Mouse (Mus musculus): ENCODE results near the gene Trmt1.

DNA sequence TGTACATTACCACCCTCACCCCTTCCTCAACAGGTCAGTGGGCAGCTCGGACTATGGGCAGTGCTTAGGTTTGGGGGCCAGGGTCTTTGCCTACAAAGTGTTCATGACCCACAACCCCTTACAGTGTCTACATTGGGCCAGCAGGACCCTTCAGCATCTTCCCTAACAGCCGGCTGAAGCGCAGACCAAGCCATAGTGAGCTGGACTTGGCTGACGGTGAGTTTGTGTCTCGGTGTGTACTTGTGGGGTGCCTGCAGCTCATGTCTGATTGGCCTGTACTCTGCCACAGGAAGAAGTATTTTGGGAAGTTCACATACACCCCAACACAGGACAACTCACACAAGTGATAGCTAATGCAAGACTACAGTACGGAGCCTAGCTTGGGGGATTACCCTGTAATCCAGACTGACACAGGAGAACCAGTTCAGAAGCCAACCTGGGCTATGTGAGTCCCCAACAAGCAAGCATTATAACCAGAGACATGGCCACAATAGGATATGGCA is 16.9 kb downstream of the Trmt1 start:
- TF ChIP-seq CTCF (IDR thresholded peaks at IDR 0.05; ENCODE audit: low read depth, low read length) = no peak
- no peak for TF ChIP-seq POLR2A (IDR thresholded peaks at IDR 0.05; ENCODE audit: extremely low read depth, insufficient read depth, low read length)
